Mouse (Mus musculus): ENCODE measurements around the gene Cdc20b.
A peak's percentile ranks its signal among the peaks of the same experiment; 100 is the strongest.

Cdc20b gene

DNA sequence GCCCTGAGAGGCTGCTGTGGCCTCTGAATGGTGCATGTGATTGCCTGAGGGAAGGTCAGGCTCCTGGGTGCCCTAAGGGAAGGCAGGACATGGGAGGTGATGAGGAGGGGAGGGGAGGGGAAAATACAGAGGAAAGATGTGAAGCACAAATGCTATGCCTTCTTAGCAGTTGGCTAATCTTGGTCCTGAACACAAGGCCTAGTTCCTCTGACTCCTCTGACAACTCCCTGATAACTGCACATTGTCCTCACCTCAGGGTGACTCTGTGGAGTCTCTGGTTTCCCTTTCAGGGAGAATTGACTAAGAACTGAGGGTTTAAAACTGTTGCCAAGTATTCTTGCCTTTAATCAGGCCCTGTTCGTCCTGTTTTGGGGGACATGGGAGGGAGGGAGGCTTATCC, 59.7 kb downstream of the Cdc20b start:
- no peak for DNase-seq (ENCODE audit: low read depth, low spot score)

DNA sequence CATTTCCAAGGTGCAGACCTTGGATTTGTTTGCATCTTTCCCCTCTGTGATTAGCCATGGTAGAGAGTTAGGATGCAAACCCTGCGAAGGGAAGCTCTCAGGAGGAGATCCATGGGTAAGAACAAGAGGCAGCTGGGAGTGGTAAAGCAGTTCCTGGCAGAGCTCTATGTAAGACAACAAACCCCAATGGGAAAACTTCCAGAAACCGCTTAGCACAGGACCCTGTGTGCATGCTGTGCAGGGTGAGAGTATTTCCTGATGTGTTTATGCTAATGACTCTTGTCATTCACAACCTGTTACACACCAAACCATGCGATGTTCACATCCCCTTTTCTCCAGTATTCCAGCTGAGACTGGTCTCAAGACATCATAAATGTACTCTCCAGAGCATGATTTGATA, 62.1 kb downstream of the Cdc20b start:
- DNase-seq (ENCODE audit: low read depth, low spot score) = no peak

DNA sequence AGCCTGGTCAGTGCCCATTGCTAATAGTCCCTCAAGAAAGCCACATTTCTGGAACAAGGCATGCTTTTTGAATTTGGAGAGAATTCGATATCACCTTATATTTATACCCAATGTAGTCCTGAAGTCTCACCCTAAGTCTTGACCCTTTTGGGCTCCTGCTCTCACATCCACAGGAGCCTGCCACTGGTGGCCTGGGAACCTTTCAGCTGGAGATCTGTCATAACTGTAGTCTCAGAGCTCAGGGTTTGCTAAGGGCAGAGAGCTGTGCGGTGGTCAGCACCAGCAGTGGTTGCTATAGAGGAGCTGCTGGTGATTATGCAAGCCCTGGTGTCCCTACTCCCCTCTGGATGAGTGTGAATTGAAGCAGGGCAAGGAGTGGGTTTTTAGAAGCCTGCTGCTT, 63.5 kb downstream of the Cdc20b start:
- no peak for DNase-seq (ENCODE audit: low read depth, low spot score)

DNA sequence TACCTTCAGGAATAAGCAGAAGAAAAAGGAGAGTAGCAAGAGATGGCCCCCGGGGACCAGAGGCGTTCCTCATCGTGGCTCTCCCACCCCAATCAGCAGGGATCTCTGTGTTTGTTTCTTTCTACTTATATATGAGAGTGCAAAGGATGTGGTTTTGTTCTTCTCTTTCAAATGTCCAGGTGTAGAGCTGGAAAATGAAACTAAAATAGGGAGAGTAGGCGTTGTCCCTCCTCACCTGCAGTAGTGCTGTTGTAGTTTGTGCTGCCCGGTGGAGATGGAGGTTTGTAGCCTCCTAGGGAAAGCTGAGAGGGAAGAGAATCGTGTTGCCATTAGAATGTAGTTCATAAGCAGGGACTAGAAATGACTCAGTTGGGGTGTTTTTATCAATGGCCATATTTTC, 66.0 kb downstream of the Cdc20b start, which contains the start of gene Gzma:
Gene Gzma (minus strand): TSS at position 103 of the 400 bp plus-strand sequence.
- DNase-seq (ENCODE audit: low read depth, low spot score) = no peak

DNA sequence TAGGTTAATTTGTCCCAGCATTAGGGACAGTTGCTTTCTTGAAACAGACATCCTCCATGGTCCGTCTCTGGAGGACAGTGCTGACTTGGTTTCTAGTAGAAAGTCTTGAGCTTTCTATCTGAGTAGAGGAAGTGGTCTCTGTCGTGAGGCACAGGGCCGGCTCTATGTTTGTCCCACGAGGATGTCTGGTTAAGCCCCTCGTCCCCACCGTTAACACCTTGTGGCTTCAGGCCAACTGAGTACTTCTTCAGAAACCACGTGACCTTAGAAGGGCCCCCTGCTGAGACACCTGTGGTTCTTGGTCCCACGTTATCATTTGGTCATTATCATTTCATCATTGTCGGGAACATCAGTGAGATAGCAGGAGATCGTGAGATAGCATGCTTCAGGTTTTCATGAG, 66.9 kb downstream of the Cdc20b start:
- no peak for DNase-seq (ENCODE audit: low read depth, low spot score)

DNA sequence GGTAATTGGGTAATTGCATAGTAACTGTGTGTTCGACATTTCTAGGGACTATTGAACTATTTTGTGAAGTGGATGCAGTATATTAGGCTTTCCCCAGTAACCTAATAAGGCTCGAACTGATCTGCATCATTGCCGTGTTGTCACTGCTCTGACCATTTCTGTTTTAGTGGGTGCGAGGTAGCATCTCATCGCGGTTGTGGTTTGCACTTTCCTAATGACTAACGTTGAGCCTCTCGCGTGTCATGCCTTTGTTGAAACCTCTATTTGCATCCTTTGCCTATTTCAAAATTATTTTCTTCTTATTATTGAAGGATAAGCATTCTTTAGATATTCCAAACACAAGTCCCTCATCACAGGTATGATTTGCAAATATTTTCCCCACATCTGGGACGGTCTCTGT, 69.8 kb downstream of the Cdc20b start:
- no peak for DNase-seq (ENCODE audit: low read depth, low spot score)

DNA sequence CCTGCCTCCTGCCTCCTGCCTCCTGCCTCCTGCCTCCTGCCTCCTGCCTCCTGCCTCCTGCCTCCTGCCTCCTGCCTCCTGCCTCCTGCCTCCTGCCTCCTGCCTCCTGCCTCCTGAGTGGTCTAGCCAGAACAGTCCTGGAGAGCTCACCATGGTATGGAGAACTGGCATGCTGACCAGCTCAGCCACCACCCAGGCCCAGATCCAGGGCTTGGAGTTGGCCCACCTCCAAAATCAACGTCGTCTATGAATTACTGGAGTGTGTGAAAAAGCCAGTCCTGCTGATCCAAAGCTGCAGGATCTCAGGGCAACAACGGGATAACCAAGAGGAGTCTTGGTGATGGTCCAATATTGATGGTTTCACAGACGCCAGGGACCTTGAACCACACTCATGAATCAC, 84.1 kb downstream of the Cdc20b start:
- peak; percentile 25 for DNase-seq (ENCODE audit: low read depth, low spot score)

DNA sequence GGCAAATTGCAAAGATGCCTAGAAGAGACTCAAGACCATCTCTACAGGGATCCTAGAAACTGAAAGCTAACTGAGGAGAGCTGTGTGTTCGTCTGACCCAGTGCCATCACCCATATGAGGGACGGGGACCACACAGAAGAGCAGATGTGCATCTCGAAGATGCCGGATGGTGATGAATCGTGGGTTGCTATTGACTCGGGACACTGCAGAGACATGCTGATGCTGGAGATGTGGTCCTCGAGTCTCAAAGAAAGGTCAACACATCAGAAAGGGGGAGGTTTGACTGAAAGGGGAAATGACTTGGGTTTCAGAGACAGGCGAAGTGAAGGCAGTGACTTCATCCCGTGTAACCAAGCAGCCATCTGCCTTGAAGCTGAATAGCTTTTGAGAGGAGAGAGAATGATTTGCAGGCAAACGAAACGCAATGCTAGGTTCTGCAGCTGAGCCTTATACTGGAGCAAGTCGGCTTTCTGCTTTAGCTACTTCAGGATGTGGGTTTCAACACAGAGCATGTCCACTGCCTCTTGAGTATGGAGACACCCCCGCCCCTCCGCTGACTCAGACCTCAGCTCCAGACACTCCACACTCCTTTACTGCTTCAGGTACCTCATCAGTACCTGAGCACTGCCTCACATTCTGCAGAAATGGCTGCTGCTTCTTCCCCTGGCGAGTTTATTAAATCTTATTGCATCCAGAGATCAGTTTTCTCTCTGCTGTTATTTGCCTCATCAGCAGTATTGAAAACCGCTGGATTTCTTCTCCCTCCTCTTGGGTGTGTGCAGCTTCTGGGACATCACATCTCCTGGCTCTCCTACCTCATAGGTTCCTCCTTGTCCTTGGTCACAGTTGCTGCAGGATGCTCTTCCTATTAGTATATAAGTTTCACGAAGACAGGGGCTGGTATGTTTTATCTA, 85.7 kb downstream of the Cdc20b start:
- DNase-seq (ENCODE audit: low read depth, low spot score) = no peak

DNA sequence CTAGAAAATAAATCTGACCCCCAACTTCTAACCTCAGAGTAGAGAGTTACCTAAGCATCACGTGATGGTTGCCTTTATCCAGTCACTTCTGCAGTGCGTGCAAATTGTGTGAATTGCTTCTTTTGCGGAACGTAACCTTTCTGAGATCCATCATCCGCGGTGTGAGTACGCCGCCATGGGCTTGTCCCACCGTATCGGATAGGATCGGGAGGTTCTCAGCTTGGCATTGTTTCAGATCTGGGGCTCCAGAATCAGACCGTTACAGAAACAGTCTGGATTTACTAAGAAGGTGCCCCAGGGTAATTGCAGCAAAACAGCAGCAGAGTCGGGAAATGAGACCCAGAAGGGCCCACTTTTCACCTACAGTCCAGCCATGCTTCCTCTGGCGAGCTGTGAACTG, 86.4 kb downstream of the Cdc20b start:
- no peak for DNase-seq (ENCODE audit: low read depth, low spot score)

DNA sequence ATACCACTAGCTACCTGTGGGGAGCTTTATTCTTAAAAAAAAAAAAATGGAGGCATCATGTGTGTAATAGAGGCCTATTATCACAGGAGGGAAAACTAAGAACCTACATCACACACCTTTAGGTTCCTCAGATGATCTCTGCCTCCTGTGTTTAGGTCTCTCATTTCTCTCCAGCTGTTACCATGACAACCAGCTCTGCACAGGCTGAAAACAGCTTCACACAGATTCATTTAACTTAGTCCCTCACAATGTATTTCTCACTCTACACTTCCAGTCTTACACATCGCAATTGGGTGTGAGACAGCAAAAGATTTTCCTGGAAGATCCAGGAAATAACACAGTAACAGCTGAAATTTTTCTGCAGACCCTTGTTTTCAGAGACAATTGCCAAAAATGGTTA, 95.1 kb downstream of the Cdc20b start:
- no peak for DNase-seq (ENCODE audit: low read depth, low spot score)

DNA sequence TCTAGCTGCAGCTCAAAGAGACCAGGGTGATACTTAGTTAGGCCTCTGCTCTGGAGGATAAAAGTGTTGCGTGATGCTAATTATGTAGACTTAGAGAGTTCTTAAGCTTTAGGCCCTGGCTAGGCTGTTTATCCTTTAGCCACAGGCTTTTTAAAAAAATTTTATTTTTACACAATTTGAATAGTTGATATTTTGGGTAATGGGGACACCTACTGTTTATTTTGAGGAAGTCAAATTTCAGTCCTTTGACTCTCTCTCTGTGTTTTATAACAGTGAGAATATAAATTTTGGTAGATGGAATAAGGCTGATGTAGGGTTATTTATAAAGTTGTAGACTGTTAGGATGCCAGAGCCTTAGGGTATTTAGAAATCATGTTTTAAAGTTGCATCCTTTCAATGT, 104.7 kb downstream of the Cdc20b start:
- DNase-seq (ENCODE audit: low read depth, low spot score) = peak; percentile 24
